Mouse (Mus musculus) heart, embryonic 15.5 days (tissue): ENCODE results near the gene Pip4k2b. TPM values are rescaled to one million over a fixed set of nuclear protein-coding genes. Genes with fewer than 3 reads are reported as not detected.
"Not testable (repeated sequence)": the region's sequence is repeated elsewhere in the genome, so short reads cannot be mapped to it uniquely, and the experiment has no call there.

Experiments
- ATAC-seq: fragments of 200-750 bp; cut with Nextera tagmentation; replicated peaks from 2 replicates; pipeline ENCODE4 v1.8.0; 2017; ENCODE audit warnings: low read depth, moderate TSS enrichment; ENCODE audit not compliant: insufficient number of reproducible peaks, insufficient read depth, low FRiP score
- H3K27ac ChIP-seq: fragments of 300-500 bp; sonication (generic); 2 replicates; pipeline ENCODE4 v1.5.1; 2015; ENCODE audit warnings: mild to moderate bottlenecking, inconsistent platforms
- H3K27me3 ChIP-seq: fragments of 300-500 bp; sonication (generic); 2 replicates; pipeline ENCODE4 v1.6.1; 2015; ENCODE audit warnings: inconsistent platforms
- H3K36me3 ChIP-seq: fragments of 300-500 bp; sonication (generic); 2 replicates; pipeline ENCODE4 v1.6.1; 2015; ENCODE audit warnings: mild to moderate bottlenecking, inconsistent platforms
- H3K4me1 ChIP-seq: fragments of 300-500 bp; sonication (generic); replicated peaks from 2 replicates; pipeline ENCODE4 v1.6.1; 2015; ENCODE audit warnings: inconsistent platforms
- H3K4me2 ChIP-seq: fragments of 300-500 bp; sonication (generic); 2 replicates; pipeline ENCODE4 v1.6.1; 2015; ENCODE audit warnings: inconsistent platforms, mild to moderate bottlenecking, moderate library complexity
- H3K4me3 ChIP-seq: fragments of 300-500 bp; sonication (generic); 2 replicates; pipeline ENCODE4 v1.5.1; 2015; ENCODE audit warnings: mild to moderate bottlenecking, inconsistent platforms
- H3K9ac ChIP-seq: fragments of 300-500 bp; sonication (generic); 2 replicates; pipeline ENCODE4 v1.6.1; 2015; ENCODE audit warnings: mild to moderate bottlenecking, inconsistent platforms
- H3K9me3 ChIP-seq: fragments of 300-500 bp; sonication (generic); replicated peaks from 2 replicates; pipeline ENCODE4 v1.6.1; 2016; ENCODE audit warnings: inconsistent platforms
- WGBS: fragments of 180-500 bp; shearing (Covaris S2); methylation state at CpG from one replicate; pipeline ENCODE4 v1.1.7; 2015; ENCODE audit warnings: mixed read lengths; 5-methylcytosine and 5-hydroxymethylcytosine counted together
- polyA plus RNA-seq: library from polyadenylated mRNA; unstranded; fragments of >200 nt; fragmentation: Nextera tagmentation; extraction: Ambion mirVana; gene quantifications from 2 replicates; pipeline ENCODE4 v1.2.1, GENCODE M21; 2015

Pip4k2b gene
- polyA plus RNA-seq, 1 experiment from 2014 or later: 0.82 TPM

DNA sequence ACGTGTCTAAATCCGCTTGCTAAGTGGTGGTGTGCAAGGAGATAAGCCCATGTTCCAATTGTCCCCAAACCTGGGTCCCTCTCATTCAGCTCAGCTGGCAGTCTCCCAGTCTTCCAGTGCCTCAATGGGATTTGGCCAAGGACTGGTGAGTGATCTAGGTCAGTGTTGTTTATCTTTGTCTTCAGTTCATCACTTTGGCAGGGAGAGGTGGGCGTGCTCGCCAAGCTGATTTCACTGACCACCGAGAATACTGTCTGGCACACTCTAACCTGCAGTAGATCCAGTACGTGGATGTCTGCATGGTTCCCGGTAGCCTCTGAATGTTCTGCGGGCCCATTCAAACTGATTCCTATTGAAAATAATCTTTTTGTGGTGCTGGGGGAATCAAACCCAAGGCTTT is 30.6 kb downstream of the Pip4k2b start:
- Histone ChIP-seq H3K4me3 (no peak overlapping the region), H3K9ac (no peak overlapping the region), H3K27ac (0 out of 2 replicates have a peak overlapping the region, but pooled peaks have one; percentile 9), H3K9me3 (no peaks in the 10 kb centered on the region), H3K27me3 (no peaks in the 10 kb centered on the region), H3K4me1 (peaks cover 16% of the 10 kb centered on the region), H3K36me3 (peaks cover 39% of the 10 kb centered on the region), H3K4me2 (no peak overlapping the region)
- no peak for ATAC-seq
- WGBS: 64% methylated on average over 8 of the region's 8 CpGs

DNA sequence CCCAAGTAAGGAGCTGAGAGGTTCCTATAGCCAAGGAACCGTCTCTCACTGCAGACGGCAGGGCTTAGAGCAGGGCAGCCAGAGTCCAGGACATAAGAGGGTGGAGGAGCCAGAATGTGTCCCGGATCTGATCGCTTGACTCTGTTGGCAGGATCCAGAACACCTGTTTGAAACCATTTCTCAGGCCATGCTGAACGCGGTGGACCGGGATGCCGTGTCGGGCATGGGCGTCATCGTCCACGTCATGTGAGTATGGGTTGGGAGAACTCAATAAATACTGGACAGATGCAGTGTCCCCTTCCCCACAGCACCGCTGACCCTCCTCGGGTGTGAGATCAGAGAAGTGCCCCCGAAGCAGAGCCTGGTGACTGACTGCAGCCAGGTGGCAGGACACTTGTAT is 32.2 kb downstream of the Pip4k2b start:
- Histone ChIP-seq H3K27me3 (no peaks in the 10 kb centered on the region), H3K36me3 (peaks cover 46% of the 10 kb centered on the region), H3K4me1 (peaks cover 16% of the 10 kb centered on the region), H3K4me3 (no peak overlapping the region), H3K9ac (no peak overlapping the region), H3K9me3 (no peaks in the 10 kb centered on the region), H3K4me2 (no peak overlapping the region), H3K27ac (no peak overlapping the region)
- WGBS: 90% methylated on average over 15 of the region's 15 CpGs
- ATAC-seq: no peak

DNA sequence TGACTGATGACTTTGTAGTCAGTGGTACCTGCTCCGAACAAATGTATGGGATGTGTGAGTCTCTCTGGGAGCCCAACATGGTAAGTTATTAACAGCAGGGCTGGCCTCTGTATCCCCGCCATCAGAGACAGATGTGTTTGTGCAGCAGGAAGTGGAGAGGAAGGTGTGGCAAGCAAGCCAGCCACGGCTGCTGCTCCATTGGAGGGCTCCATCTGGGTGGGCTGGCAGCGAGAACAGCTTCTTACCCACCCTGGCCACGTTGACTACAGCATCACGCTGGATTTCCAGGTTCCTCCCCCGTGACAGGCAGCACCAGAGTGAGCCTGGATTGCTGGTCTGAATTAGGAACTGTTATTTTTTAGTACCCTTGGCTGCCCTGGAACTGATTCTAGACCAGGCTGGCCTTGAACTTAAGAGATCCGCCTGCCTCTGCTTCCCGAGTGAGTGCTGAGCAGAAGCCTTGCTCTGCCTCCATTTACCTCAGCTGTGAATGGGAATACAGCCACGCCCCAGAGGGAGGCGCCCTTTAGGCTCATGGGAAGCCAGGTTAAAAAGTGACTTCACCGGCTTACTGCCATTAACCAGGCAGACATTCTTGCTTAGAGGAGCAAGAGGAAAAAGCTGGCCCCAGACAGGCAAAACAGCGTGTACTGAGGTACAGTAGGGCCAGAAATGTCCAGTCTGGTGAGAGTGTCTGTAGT is 33.2 kb downstream of the Pip4k2b start:
- H3K27me3 ChIP-seq: no peaks in the 10 kb centered on the region
- H3K4me2 ChIP-seq: no peak overlapping the region
- no peak for ATAC-seq
- H3K4me1 ChIP-seq: peaks cover 16% of the 10 kb centered on the region
- H3K9me3 ChIP-seq: no peaks in the 10 kb centered on the region
- H3K36me3 ChIP-seq: peaks cover 52% of the 10 kb centered on the region
- H3K9ac ChIP-seq: no peak overlapping the region
- WGBS: 78% methylated on average over 13 of the region's 13 CpGs
- no peak overlapping the region for H3K4me3 ChIP-seq
- no peak overlapping the region for H3K27ac ChIP-seq

- H3K9me3 ChIP-seq, H3K9ac ChIP-seq, H3K27me3 ChIP-seq, H3K4me2 ChIP-seq, H3K27ac ChIP-seq, ATAC-seq, H3K4me3 ChIP-seq: not testable (repeated sequence)
- peaks cover 62% of the 10 kb centered on the region for H3K36me3 ChIP-seq
- H3K4me1 ChIP-seq: peaks cover 14% of the 10 kb centered on the region
- 83% methylated on average over 2 of the region's 2 CpGs for WGBS
These were observed 34.4 kb downstream of the Pip4k2b start for GRCm38 (mm10) chr11:97710067-97710466.

- H3K27me3 ChIP-seq: no peaks in the 10 kb centered on the region
- peak; percentile 86 for ATAC-seq
- WGBS: under 1% methylated on average over 35 of the region's 35 CpGs
These were observed 41.3 kb downstream of the Pip4k2b start, which contains the start of gene Psmb3 for GRCm38 (mm10) chr11:97703039-97703826. Gene Psmb3 (plus strand): TSS chr11:97703399.

DNA sequence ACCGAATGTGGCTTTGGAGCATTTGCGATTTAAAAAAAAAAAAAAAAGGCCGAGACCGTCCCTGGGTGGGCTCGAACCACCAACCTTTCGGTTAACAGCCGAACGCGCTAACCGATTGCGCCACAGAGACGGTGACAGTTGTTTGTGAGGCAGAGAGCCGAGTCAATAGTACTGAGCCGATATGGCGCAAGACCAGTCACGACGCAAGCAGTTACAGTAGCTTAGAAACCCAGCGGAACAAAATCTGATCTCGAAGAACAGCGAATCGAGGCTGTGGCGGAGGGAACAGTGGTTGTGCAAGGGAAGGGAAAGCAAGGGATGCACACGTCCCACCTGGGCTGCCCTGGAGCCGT is 42.1 kb downstream of the Pip4k2b start:
- WGBS: under 1% methylated on average over 24 of the region's 24 CpGs
- H3K4me3 ChIP-seq: peak overlapping the region; percentile 86
- peaks cover 23% of the 10 kb centered on the region for H3K36me3 ChIP-seq
- no peaks in the 10 kb centered on the region for H3K27me3 ChIP-seq
- peak overlapping the region; percentile 71 for H3K9ac ChIP-seq
- peak overlapping the region; percentile 100 for H3K27ac ChIP-seq
- no peaks in the 10 kb centered on the region for H3K9me3 ChIP-seq
- ATAC-seq: no peak
- peaks cover 37% of the 10 kb centered on the region for H3K4me1 ChIP-seq
- H3K4me2 ChIP-seq: peak overlapping the region; percentile 98

More at GRCm38 (mm10) chr11:97703039-97703826, 41.3 kb downstream of the Pip4k2b start, which contains the start of gene Psmb3:
- Histone ChIP-seq H3K27ac (peak within 1 kb of the TSS; percentile 100), H3K4me1 (peaks cover 28% of the 10 kb centered on the region), H3K9me3 (no peaks in the 10 kb centered on the region), H3K36me3 (peaks cover 32% of the 10 kb centered on the region), H3K9ac (peak within 1 kb of the TSS; percentile 87), H3K4me2 (peak within 1 kb of the TSS; percentile 98), H3K4me3 (peak within 1 kb of the TSS; percentile 86)

DNA sequence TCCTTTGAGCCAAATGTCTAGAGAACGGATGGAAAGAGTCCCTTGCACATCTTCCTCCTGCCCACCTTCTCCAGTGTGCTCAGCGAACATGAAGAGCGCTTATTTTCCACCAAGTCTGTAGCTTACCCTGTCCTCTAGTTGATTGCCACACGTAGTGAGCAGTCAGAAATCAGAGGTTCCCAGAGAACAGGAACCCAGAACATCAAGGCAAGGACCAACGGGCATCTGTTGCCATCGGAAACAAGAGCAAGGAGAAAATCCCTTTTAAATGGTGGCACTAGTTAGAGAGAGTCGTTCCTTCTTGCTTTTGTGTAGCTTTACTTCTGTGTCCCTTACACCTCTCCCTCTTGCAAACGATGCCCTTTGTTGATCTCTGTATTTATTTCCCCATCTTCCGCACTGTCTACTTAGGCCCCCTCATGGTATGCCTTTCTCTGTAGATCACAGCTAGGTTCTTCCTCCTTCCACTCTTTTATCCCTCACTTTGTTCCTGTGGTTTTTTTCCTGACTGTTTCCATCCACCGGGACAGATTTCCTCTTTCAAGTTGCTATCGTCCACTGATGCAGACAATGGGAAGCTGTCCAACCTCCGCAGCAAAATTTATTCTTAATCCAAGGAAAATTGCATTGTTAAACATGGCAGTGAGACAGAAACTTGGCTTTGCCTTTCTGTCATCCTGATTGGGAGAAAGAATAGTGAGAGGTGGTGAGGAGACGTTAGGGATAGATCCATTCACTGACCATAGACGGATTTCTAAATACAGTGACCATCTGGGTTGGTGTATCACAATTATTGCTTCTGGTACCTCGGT is 42.7 kb downstream of the Pip4k2b start:
- 48% methylated on average over 15 of the region's 15 CpGs for WGBS
- Histone ChIP-seq H3K4me3 (peak overlapping the region; percentile 86), H3K36me3 (peaks cover 17% of the 10 kb centered on the region), H3K27me3 (no peaks in the 10 kb centered on the region), H3K27ac (peak overlapping the region; percentile 100), H3K4me2 (peak overlapping the region; percentile 98), H3K9ac (no peak overlapping the region; the same call in 1 of the 2 replicates), H3K9me3 (no peaks in the 10 kb centered on the region), H3K4me1 (peaks cover 43% of the 10 kb centered on the region)
- no peak for ATAC-seq

GRCm38 (mm10) chr11:97700746-97701580 is 43.5 kb downstream of the Pip4k2b start:
- H3K4me1 ChIP-seq: peaks cover 51% of the 10 kb centered on the region

GRCm38 (mm10) chr11:97700003-97700745 is 44.3 kb downstream of the Pip4k2b start, which contains the start of gene Pcgf2:
Gene Pcgf2 (minus strand): TSS chr11:97700497.
- Histone ChIP-seq H3K27ac (peak within 1 kb of the TSS; percentile 100), H3K36me3 (peaks cover 3% of the 10 kb centered on the region; the same call in 1 of the 2 replicates), H3K9me3 (no peaks in the 10 kb centered on the region), H3K4me1 (peaks cover 59% of the 10 kb centered on the region), H3K27me3 (no peaks in the 10 kb centered on the region), H3K4me2 (peak within 1 kb of the TSS; percentile 98), H3K9ac (peak within 1 kb of the TSS; percentile 96), H3K4me3 (peak within 1 kb of the TSS; percentile 86)
- ATAC-seq: peak; percentile 24
- WGBS: under 1% methylated on average over 85 of the region's 85 CpGs

More at GRCm38 (mm10) chr11:97700746-97701580, 43.5 kb downstream of the Pip4k2b start:
- peaks cover 9% of the 10 kb centered on the region; the same call in 1 of the 2 replicates for H3K36me3 ChIP-seq
- no peaks in the 10 kb centered on the region for H3K27me3 ChIP-seq
- H3K4me3 ChIP-seq: peak overlapping the region; percentile 86
- peak overlapping the region; percentile 98 for H3K4me2 ChIP-seq
- H3K9me3 ChIP-seq: no peaks in the 10 kb centered on the region
- ATAC-seq: 0 out of 2 replicates have a peak, but pooled peaks have one; percentile 3
- H3K9ac ChIP-seq: peak overlapping the region; percentile 86
- H3K27ac ChIP-seq: peak overlapping the region; percentile 100
- WGBS: 18% methylated on average over 30 of the region's 30 CpGs

- no peaks in the 10 kb centered on the region for H3K9me3 ChIP-seq
- peak; percentile 44 for ATAC-seq
- H3K27ac ChIP-seq: peak overlapping the region; percentile 100
- H3K4me1 ChIP-seq: peaks cover 62% of the 10 kb centered on the region
- no peaks in the 10 kb centered on the region for H3K27me3 ChIP-seq
- H3K4me3 ChIP-seq: peak overlapping the region; percentile 86
- peaks cover 1% of the 10 kb centered on the region; the same call in 1 of the 2 replicates for H3K36me3 ChIP-seq
- peak overlapping the region; percentile 98 for H3K4me2 ChIP-seq
- H3K9ac ChIP-seq: peak overlapping the region; percentile 96
- WGBS: 0% methylated on average over 6 of the region's 9 CpGs
These were observed 44.9 kb downstream of the Pip4k2b start for GRCm38 (mm10) chr11:97699626-97700002.
